Mouse (Mus musculus) brain, adult 10 weeks (tissue): ENCODE measurements around the gene Samt4. TPM values are rescaled to one million over a fixed set of nuclear protein-coding genes. Genes with fewer than 3 reads are reported as not detected.

Experiments used
- polyA plus RNA-seq: library from polyadenylated mRNA; stranded (reverse); fragments of 350-450 nt; fragmentation: Illumina TruSeq; extraction: RNeasy Lipid Tissue Mini Kit (QIAGEN cat#74804); gene quantifications from one replicate; pipeline ENCODE4 v1.2.3, GENCODE M21; 2015; ENCODE audit warnings: low read depth, low replicate concordance

Gene Samt4
- not detected for polyA plus RNA-seq

GRCm38 (mm10) chrX:154481702-154482101 lies at the start of gene Samt4:
Gene Samt4, plus strand, starts transcription at chrX:154482002.

Other genes with a start within 250 kb of the Samt4 start
- gene 4930524N10Rik, start 138.6 kb upstream of the Samt4 start, polyA plus RNA-seq: not detected
- gene Samt2, start 97.4 kb downstream of the Samt4 start, polyA plus RNA-seq: not detected